Mouse (Mus musculus) megakaryocyte, embryonic 14.5 days (primary cell): Measurements from ENCODE around the gene Foxk1.

Experiments
- FLI1 ChIP-seq: IDR thresholded peaks from 2 replicates; pipeline ENCODE4 v1.6.1; 2012; ENCODE audit warnings: low read length, inconsistent platforms, mixed read lengths
- GATA1 ChIP-seq: IDR thresholded peaks from 3 replicates; pipeline ENCODE4 v1.6.1; 2012; ENCODE audit warnings: mixed read lengths, low read length, inconsistent platforms, borderline replicate concordance

DNA sequence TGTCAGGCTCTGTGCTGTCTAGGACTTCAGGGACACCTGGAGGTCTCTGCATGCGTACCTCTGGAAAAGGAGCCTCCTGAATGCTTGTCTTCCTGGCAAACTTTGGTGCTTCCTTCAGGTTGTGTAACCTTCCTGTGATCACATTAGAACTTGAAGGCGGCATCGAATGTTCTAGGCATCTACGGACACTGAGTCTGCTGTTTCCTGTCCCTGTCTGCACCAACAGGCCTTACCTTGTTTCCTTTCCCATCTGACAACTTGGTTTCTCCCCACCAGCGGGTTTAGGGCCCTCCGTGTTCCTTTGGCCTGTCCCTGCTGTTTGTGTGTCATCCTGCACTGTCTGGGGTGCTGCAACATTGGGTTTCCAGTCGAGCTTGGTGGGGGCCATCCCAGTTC lies 40.7 kb downstream of the Foxk1 start:
- TF ChIP-seq GATA1 (no peak), FLI1 (no peak)
